Mouse (Mus musculus) megakaryocyte-erythroid progenitor cell, adult 5-6 weeks (primary cell): ENCODE data around the gene E030030I06Rik. TPM values are rescaled to one million over a fixed set of nuclear protein-coding genes. Genes with fewer than 3 reads are reported as not detected.
"Not testable (repeated sequence)": the region's sequence is repeated elsewhere in the genome, so short reads cannot be mapped to it uniquely, and the experiment has no call there.

Experiments used
- ATAC-seq: replicated peaks from 2 replicates; pipeline ENCODE4 v1.8.0; 2016; ENCODE audit warnings: mild to moderate bottlenecking, inconsistent platforms; ENCODE audit not compliant: severe bottlenecking, poor library complexity, low FRiP score, low TSS enrichment
- total RNA-seq, 2 experiments: library from RNA; stranded (forward) in 1 of 2; stranded (reverse) in 1 of 2; fragments of 200-1000, 215-1000 nt in 1 of 2; fragments of >200 nt in 1 of 2; fragmentation: Nextera tagmentation in 1 of 2; gene quantifications; 2 replicates each; pipeline ENCODE4 v1.2.3; 2014 to 2017

E030030I06Rik gene
- total RNA-seq, 2 experiments from 2014 or later: not detected

GRCm38 (mm10) chr10:22154127-22154526, 5.1 kb upstream of the E030030I06Rik start:
- not testable (repeated sequence) for ATAC-seq

- ATAC-seq: not testable (repeated sequence)
Observed at GRCm38 (mm10) chr10:22153147-22153690, 4.1 kb upstream of the E030030I06Rik start.

DNA sequence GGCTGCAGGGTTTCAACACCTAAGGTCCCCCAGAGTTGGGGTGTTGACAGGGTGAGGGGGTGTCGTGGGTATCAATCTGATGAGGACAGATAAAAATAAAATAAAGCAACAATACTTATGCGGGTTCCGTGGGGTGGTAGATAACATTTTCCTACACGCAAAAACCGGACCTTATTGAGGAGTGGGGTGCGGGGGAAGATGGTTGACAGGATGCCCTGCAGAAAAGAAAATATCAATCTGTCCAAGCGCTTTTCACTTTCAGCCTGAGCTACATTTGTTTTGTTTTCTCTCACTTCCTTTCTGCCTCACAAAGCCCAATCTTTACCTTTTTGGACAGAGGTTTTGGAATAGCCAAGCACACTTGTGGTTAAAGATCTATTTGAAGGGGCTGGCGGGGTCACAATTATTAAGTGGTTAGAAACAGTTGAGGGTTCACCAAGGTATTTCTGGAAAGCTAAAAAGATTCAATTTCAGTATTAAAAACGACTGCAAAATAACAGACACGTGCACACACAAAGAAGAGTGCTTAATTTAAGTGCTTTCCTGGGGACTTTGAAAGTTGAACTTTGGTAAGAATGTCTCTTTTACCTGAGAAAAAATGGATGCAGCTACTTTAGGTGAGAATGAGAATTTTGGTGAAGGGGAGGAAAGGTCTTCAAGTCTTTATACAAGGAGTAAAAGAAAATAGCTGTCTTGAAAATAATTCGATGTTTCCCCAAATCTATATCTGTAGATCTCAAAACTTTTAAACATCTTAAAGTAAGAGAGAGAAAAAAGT, 3.0 kb upstream of the E030030I06Rik start:
- not testable (repeated sequence) for ATAC-seq

GRCm38 (mm10) chr10:22151056-22151862, 2.2 kb upstream of the E030030I06Rik start:
- ATAC-seq: not testable (repeated sequence)

DNA sequence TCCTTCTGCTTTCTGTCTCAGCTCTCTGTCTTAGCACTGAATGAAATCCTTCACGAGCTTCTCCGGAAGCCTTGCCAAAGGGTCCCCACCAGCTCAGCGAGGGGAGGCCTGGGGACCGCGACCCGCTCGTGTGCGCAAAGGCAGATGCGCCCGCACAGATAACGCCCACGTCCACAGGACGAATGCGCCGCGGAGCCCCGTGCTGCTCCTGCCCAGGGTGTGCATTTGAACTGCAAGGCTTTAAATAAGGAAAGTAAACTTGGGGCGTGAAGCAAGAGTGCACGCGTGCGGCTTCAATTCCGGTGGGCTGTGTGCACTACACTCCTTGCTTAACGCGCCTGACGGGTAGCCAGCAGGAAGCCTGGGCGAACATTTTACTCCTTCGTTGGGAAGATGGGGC, 1.5 kb upstream of the E030030I06Rik start:
- 0 out of 2 replicates have a peak, but pooled peaks have one; percentile 12 for ATAC-seq

- ATAC-seq: no peak
Observed at GRCm38 (mm10) chr10:22149691-22150465, 808 bp upstream of the E030030I06Rik start.

GRCm38 (mm10) chr10:22148441-22149072, 513 bp downstream of the E030030I06Rik start:
- ATAC-seq: peak; percentile 72

DNA sequence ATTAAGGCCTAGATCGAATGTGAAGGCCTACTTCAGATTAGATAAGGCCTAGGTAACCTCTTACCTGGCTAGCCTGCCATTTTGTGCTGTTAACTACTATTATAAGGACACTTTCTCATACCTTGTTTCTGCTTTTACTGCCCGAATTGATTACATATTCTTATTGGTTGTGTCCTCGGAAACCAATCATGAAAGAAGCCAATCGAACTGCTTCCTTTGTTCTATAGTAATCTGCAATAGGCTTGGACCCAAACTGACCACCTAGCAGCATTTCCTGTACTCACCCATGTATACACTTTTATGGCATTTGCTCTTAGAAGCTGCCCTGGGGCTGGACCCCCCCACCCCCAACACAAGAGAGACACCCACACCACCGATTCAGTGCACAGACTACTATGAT, 6.1 kb downstream of the E030030I06Rik start:
- ATAC-seq: no peak

- ATAC-seq: not testable (repeated sequence)
Observed at GRCm38 (mm10) chr10:22142194-22142593, 6.9 kb downstream of the E030030I06Rik start.

GRCm38 (mm10) chr10:22140665-22141280, 8.3 kb downstream of the E030030I06Rik start:
- no peak for ATAC-seq

GRCm38 (mm10) chr10:22074531-22074930, 74.5 kb downstream of the E030030I06Rik start:
- no peak for ATAC-seq

DNA sequence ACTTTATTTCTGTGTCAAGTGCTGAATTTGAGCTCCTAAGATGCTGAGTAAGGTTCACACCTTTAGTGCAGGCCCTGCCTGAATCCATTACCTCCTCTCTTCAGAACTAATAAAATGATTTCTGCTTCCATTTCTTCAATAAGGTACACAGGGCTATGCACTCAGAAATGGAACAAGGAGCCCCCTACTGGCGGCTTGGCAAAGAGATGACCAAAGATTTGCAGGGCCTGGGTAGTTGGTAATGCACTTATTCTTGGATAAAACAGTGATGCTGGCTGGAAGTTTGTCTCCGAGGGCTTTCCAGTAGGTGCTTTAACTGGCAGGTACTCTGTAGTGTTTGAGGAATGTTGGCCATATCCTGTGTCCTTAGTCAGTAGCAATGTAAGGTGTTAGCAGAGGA, 76.3 kb downstream of the E030030I06Rik start:
- ATAC-seq: no peak

GRCm38 (mm10) chr10:22070576-22070975, 78.5 kb downstream of the E030030I06Rik start:
- no peak for ATAC-seq

DNA sequence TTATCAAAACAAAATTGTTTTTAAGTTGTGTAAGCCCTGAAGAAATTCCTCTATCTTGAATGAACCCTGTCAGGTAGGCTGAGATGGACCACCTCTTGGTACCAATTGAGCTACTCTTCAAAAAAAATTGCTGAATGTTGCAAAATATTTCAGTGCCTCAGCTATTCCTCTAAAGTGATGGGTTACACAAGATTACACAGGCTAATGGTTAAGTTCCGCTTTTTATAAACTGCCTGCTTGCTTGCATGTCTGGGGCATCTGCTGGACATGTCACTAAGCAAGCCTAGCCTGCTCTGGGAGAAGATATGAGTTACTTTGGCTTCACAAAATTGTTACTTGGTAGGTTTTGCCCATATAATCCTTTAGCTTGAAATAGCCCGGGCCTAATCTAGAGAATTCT, 78.9 kb downstream of the E030030I06Rik start:
- no peak for ATAC-seq

GRCm38 (mm10) chr10:22067979-22068378, 81.1 kb downstream of the E030030I06Rik start, which contains the start of gene 4930444G20Rik:
Gene 4930444G20Rik, minus strand, starts transcription at chr10:22068079.
- ATAC-seq: not testable (repeated sequence)
